Mouse (Mus musculus) forebrain, embryonic 15.5 days (tissue): ENCODE data around the gene Atpaf1. TPM values are rescaled to one million over a fixed set of nuclear protein-coding genes. Genes with fewer than 3 reads are reported as not detected.

ENCODE experiments used
- ATAC-seq: fragments of 200-750 bp; cut with Nextera tagmentation; replicated peaks from 2 replicates; pipeline ENCODE4 v1.8.0; 2017; ENCODE audit warnings: mild to moderate bottlenecking, moderate TSS enrichment, moderate library complexity
- H3K27ac ChIP-seq: fragments of 300-500 bp; sonication (generic); replicated peaks from 2 replicates; pipeline ENCODE4 v1.5.1; 2015; ENCODE audit warnings: mild to moderate bottlenecking, inconsistent platforms
- H3K27me3 ChIP-seq: fragments of 300-500 bp; sonication (generic); 2 replicates; pipeline ENCODE4 v1.6.1; 2015; ENCODE audit warnings: inconsistent platforms
- H3K36me3 ChIP-seq: fragments of 300-500 bp; sonication (generic); 2 replicates; pipeline ENCODE4 v1.6.1; 2015; ENCODE audit warnings: mild to moderate bottlenecking, inconsistent platforms
- H3K4me1 ChIP-seq: fragments of 300-500 bp; sonication (generic); 2 replicates; pipeline ENCODE4 v1.6.1; 2015; ENCODE audit warnings: inconsistent platforms
- H3K4me2 ChIP-seq: fragments of 300-500 bp; sonication (generic); replicated peaks from 2 replicates; pipeline ENCODE4 v1.6.1; 2015; ENCODE audit warnings: mild to moderate bottlenecking, inconsistent platforms
- H3K4me3 ChIP-seq: fragments of 300-500 bp; sonication (generic); 2 replicates; pipeline ENCODE4 v1.5.1; 2015; ENCODE audit warnings: mild to moderate bottlenecking, inconsistent platforms
- H3K9ac ChIP-seq: fragments of 300-500 bp; sonication (generic); replicated peaks from 2 replicates; pipeline ENCODE4 v1.6.1; 2015; ENCODE audit warnings: mild to moderate bottlenecking, inconsistent platforms
- H3K9me3 ChIP-seq: fragments of 300-500 bp; sonication (generic); 2 replicates; pipeline ENCODE4 v1.6.1; 2016; ENCODE audit warnings: inconsistent platforms
- WGBS: fragments of 180-500 bp; shearing (Covaris S2); methylation state at CpG from one replicate; pipeline ENCODE4 v1.1.7; 2015; ENCODE audit warnings: mixed read lengths; 5-methylcytosine and 5-hydroxymethylcytosine counted together
- polyA plus RNA-seq: library from polyadenylated mRNA; unstranded; fragments of >200 nt; fragmentation: Nextera tagmentation; extraction: Ambion mirVana; gene quantifications from 2 replicates; pipeline ENCODE4 v1.2.1, GENCODE M21; 2015

Gene Atpaf1
- polyA plus RNA-seq = 34.6 and 37.5 TPM in 2 replicates

GRCm38 (mm10) chr4:115784769-115785510, at the start of gene Atpaf1:
Atpaf1 (plus strand) TSS chr4:115784812.
- peak within 1 kb of the TSS; percentile 80 for H3K9ac ChIP-seq
- WGBS = under 1% methylated on average over 69 of the region's 69 CpGs
- 0 out of 2 replicates have a peak, but pooled peaks cover 4% of the 10 kb centered on the region for H3K36me3 ChIP-seq
- peak; percentile 95 for ATAC-seq
- peaks cover 16% of the 10 kb centered on the region for H3K4me1 ChIP-seq
- H3K4me2 ChIP-seq = peak within 1 kb of the TSS; percentile 74
- no peaks in the 10 kb centered on the region for H3K9me3 ChIP-seq
- H3K4me3 ChIP-seq = peak within 1 kb of the TSS; percentile 94
- peak within 1 kb of the TSS; percentile 53 for H3K27ac ChIP-seq
- no peaks in the 10 kb centered on the region for H3K27me3 ChIP-seq

GRCm38 (mm10) chr4:115734867-115735266, 49.7 kb upstream of the Atpaf1 start:
- H3K4me1 ChIP-seq = peaks cover 22% of the 10 kb centered on the region
- H3K4me3 ChIP-seq = no peak overlapping the region
- H3K4me2 ChIP-seq = no peak overlapping the region
- peaks cover 12% of the 10 kb centered on the region; the same call in 1 of the 2 replicates for H3K27me3 ChIP-seq
- 63% methylated on average over 4 of the region's 4 CpGs for WGBS
- H3K9ac ChIP-seq = no peak overlapping the region
- H3K27ac ChIP-seq = no peak overlapping the region
- H3K36me3 ChIP-seq = no peaks in the 10 kb centered on the region
- no peak for ATAC-seq
- no peaks in the 10 kb centered on the region for H3K9me3 ChIP-seq

GRCm38 (mm10) chr4:115737551-115738041, 47.0 kb upstream of the Atpaf1 start, which contains the start of gene Efcab14:
Efcab14 (plus strand) TSS chr4:115737744.
- Histone ChIP-seq H3K4me3 (peak within 1 kb of the TSS; percentile 73), H3K4me1 (peaks cover 22% of the 10 kb centered on the region), H3K27me3 (peaks cover 7% of the 10 kb centered on the region; the same call in 1 of the 2 replicates), H3K9me3 (no peaks in the 10 kb centered on the region), H3K36me3 (peaks cover 14% of the 10 kb centered on the region), H3K4me2 (peak within 1 kb of the TSS; percentile 62), H3K27ac (peak within 1 kb of the TSS; percentile 84), H3K9ac (peak within 1 kb of the TSS; percentile 75)
- WGBS = under 1% methylated on average over 45 of the region's 45 CpGs
- ATAC-seq = peak; percentile 100

GRCm38 (mm10) chr4:115738481-115738985, 46.1 kb upstream of the Atpaf1 start:
- ATAC-seq = no peak
- H3K9ac ChIP-seq = peak overlapping the region; percentile 75
- no peak overlapping the region for H3K27ac ChIP-seq
- H3K36me3 ChIP-seq = peaks cover 20% of the 10 kb centered on the region
- WGBS = 44% methylated on average over 13 of the region's 13 CpGs
- H3K9me3 ChIP-seq = no peaks in the 10 kb centered on the region
- peak overlapping the region; percentile 62 for H3K4me2 ChIP-seq
- peaks cover 22% of the 10 kb centered on the region for H3K4me1 ChIP-seq
- peak overlapping the region; percentile 73 for H3K4me3 ChIP-seq
- H3K27me3 ChIP-seq = peaks cover 7% of the 10 kb centered on the region; the same call in 1 of the 2 replicates

- Histone ChIP-seq H3K27ac (no peak overlapping the region), H3K27me3 (no peaks in the 10 kb centered on the region), H3K9me3 (no peaks in the 10 kb centered on the region), H3K9ac (no peak overlapping the region), H3K4me3 (no peak overlapping the region), H3K4me2 (no peak overlapping the region), H3K4me1 (peaks cover 19% of the 10 kb centered on the region), H3K36me3 (peaks cover 34% of the 10 kb centered on the region)
- ATAC-seq = no peak
Measured at GRCm38 (mm10) chr4:115742658-115743057, 42.0 kb upstream of the Atpaf1 start.

GRCm38 (mm10) chr4:115743096-115743495, 41.5 kb upstream of the Atpaf1 start:
- Histone ChIP-seq H3K4me3 (no peak overlapping the region), H3K36me3 (peaks cover 37% of the 10 kb centered on the region), H3K4me2 (no peak overlapping the region), H3K4me1 (peaks cover 18% of the 10 kb centered on the region), H3K9ac (no peak overlapping the region), H3K9me3 (no peaks in the 10 kb centered on the region), H3K27ac (no peak overlapping the region), H3K27me3 (no peaks in the 10 kb centered on the region)
- WGBS = 87% methylated on average over 4 of the region's 4 CpGs
- ATAC-seq = no peak

- Histone ChIP-seq H3K27ac (no peak overlapping the region), H3K9ac (no peak overlapping the region), H3K4me1 (no peaks in the 10 kb centered on the region), H3K36me3 (peaks cover 38% of the 10 kb centered on the region), H3K4me3 (no peak overlapping the region), H3K27me3 (no peaks in the 10 kb centered on the region), H3K9me3 (no peaks in the 10 kb centered on the region), H3K4me2 (no peak overlapping the region)
- 56% methylated on average over 1 of the region's 1 CpGs for WGBS
- no peak for ATAC-seq
Measured at GRCm38 (mm10) chr4:115748181-115748580, 36.4 kb upstream of the Atpaf1 start.

GRCm38 (mm10) chr4:115749336-115749735, 35.3 kb upstream of the Atpaf1 start:
- no peak overlapping the region for H3K4me2 ChIP-seq
- no peaks in the 10 kb centered on the region for H3K4me1 ChIP-seq
- H3K36me3 ChIP-seq = peaks cover 44% of the 10 kb centered on the region
- 91% methylated on average over 1 of the region's 1 CpGs for WGBS
- no peaks in the 10 kb centered on the region for H3K9me3 ChIP-seq
- H3K27ac ChIP-seq = no peak overlapping the region
- H3K9ac ChIP-seq = no peak overlapping the region
- H3K27me3 ChIP-seq = no peaks in the 10 kb centered on the region
- no peak overlapping the region for H3K4me3 ChIP-seq
- no peak for ATAC-seq

GRCm38 (mm10) chr4:115754101-115754500, 30.5 kb upstream of the Atpaf1 start:
- no peak for ATAC-seq
- Histone ChIP-seq H3K27me3 (no peaks in the 10 kb centered on the region), H3K4me2 (no peak overlapping the region), H3K4me1 (no peaks in the 10 kb centered on the region), H3K4me3 (no peak overlapping the region), H3K9ac (no peak overlapping the region), H3K27ac (no peak overlapping the region), H3K36me3 (peaks cover 41% of the 10 kb centered on the region), H3K9me3 (no peaks in the 10 kb centered on the region)
- WGBS = 97% methylated on average over 3 of the region's 3 CpGs

GRCm38 (mm10) chr4:115754851-115755250, 29.8 kb upstream of the Atpaf1 start:
- no peaks in the 10 kb centered on the region for H3K4me1 ChIP-seq
- peaks cover 41% of the 10 kb centered on the region for H3K36me3 ChIP-seq

GRCm38 (mm10) chr4:115761206-115761605, 23.4 kb upstream of the Atpaf1 start:
- H3K27ac ChIP-seq = no peak overlapping the region

More at GRCm38 (mm10) chr4:115754851-115755250, 29.8 kb upstream of the Atpaf1 start:
- H3K27me3 ChIP-seq = no peaks in the 10 kb centered on the region
- no peak overlapping the region for H3K27ac ChIP-seq
- 98% methylated on average over 1 of the region's 1 CpGs for WGBS
- H3K9ac ChIP-seq = no peak overlapping the region
- H3K4me2 ChIP-seq = no peak overlapping the region
- H3K9me3 ChIP-seq = no peaks in the 10 kb centered on the region
- ATAC-seq = no peak
- H3K4me3 ChIP-seq = no peak overlapping the region

GRCm38 (mm10) chr4:115764581-115764980, 20.0 kb upstream of the Atpaf1 start:
- Histone ChIP-seq H3K36me3 (peaks cover 56% of the 10 kb centered on the region), H3K4me3 (no peak overlapping the region), H3K9me3 (no peaks in the 10 kb centered on the region), H3K4me1 (no peaks in the 10 kb centered on the region), H3K4me2 (no peak overlapping the region), H3K27ac (no peak overlapping the region), H3K27me3 (no peaks in the 10 kb centered on the region), H3K9ac (no peak overlapping the region)
- WGBS = 77% methylated on average over 11 of the region's 11 CpGs
- no peak for ATAC-seq

More at GRCm38 (mm10) chr4:115761206-115761605, 23.4 kb upstream of the Atpaf1 start:
- H3K4me1 ChIP-seq = no peaks in the 10 kb centered on the region
- H3K4me3 ChIP-seq = no peak overlapping the region
- no peaks in the 10 kb centered on the region for H3K9me3 ChIP-seq
- ATAC-seq = no peak
- H3K36me3 ChIP-seq = peaks cover 54% of the 10 kb centered on the region
- H3K27me3 ChIP-seq = no peaks in the 10 kb centered on the region
- no peak overlapping the region for H3K9ac ChIP-seq
- H3K4me2 ChIP-seq = no peak overlapping the region
- WGBS = 29% methylated on average over 3 of the region's 3 CpGs
